27 mouse cellular contexts compared by ENCODE assay signal in genomic region chr12:58872465-58872864, GRCm38 (mm10).
DNase-seq lines count a peak whose midpoint lies in the region; ATAC-seq and TF ChIP-seq lines count a peak whose summit lies in the region.
"Had no signal": no experiment of that assay in that cellular context is flagged by ENCODE, and none has a peak within 500 bp of the region (broad histone marks: within the 10 kb centered on the region; RNA-seq: fewer than 3 reads in every experiment).

No protein-coding gene starts in this region.

- TF ChIP-seq POLR2A in brain, embryonic 14.5 days (IDR thresholded peaks at IDR 0.05; ENCODE audit: borderline replicate concordance, extremely low read depth, insufficient read depth, insufficient read length, poor library complexity, severe bottlenecking): no peak

- no peak for TF ChIP-seq CTCF in midbrain, postnatal 0 days (IDR thresholded peaks at IDR 0.05)
- no peak for TF ChIP-seq CTCF in brain, embryonic 14.5 days (IDR thresholded peaks at IDR 0.05; ENCODE audit: borderline replicate concordance, extremely low read depth, insufficient read depth, insufficient read length)

- no peak overlapping the region for H3K27ac ChIP-seq in hindbrain, embryonic 13.5 days
- no peak overlapping the region for H3K27ac ChIP-seq in hindbrain, embryonic 11.5 days (ENCODE audit: low read depth, low read length)
- no peak overlapping the region for H3K27ac ChIP-seq in midbrain, postnatal 0 days (ENCODE audit: low read depth, low read length)
- no peak overlapping the region for H3K27ac ChIP-seq in midbrain, embryonic 11.5 days (ENCODE audit: low read depth, low read length)
- H3K27ac ChIP-seq: embryonic facial prominence, embryonic 12.5 days; forebrain, embryonic 10.5 days; forebrain, embryonic 13.5 days; heart, adult 2 months; heart, embryonic 10.5 days; heart, embryonic 13.5 days had no signal

- peak; percentile 13; the same call in 1 of the 2 replicates for ATAC-seq in hindbrain, embryonic 13.5 days (ENCODE audit: low FRiP score)
- ATAC-seq in hindbrain, embryonic 11.5 days (ENCODE audit: low FRiP score): no peak
- ATAC-seq in midbrain, postnatal 0 days (ENCODE audit: low FRiP score): no peak
- ATAC-seq in midbrain, embryonic 11.5 days (ENCODE audit: low FRiP score): no peak
- ATAC-seq: forebrain, embryonic 16.5 days; intestine, postnatal 0 days had no signal

- H3K4me1 ChIP-seq in hindbrain, embryonic 13.5 days (replicated peaks): no peaks in the 10 kb centered on the region
- H3K4me1 ChIP-seq in hindbrain, embryonic 11.5 days (replicated peaks; ENCODE audit: control insufficient read depth, insufficient read depth, low read length): no peaks in the 10 kb centered on the region
- H3K4me1 ChIP-seq in midbrain, postnatal 0 days (ENCODE audit: insufficient read depth, low read length): 0 out of 2 replicates have a peak, but pooled peaks cover 2% of the 10 kb centered on the region
- H3K4me1 ChIP-seq in midbrain, embryonic 11.5 days (ENCODE audit: control insufficient read depth, insufficient read depth, low read length): no peaks in the 10 kb centered on the region
- H3K4me1 ChIP-seq: embryonic facial prominence, embryonic 12.5 days; heart, embryonic 10.5 days; heart, embryonic 13.5 days had no signal

- no peaks in the 10 kb centered on the region for H3K36me3 ChIP-seq in hindbrain, embryonic 13.5 days
- no peaks in the 10 kb centered on the region for H3K36me3 ChIP-seq in hindbrain, embryonic 11.5 days (ENCODE audit: control insufficient read depth, insufficient read depth, low read length)
- H3K36me3 ChIP-seq in midbrain, postnatal 0 days (ENCODE audit: insufficient read depth, low read length): no peaks in the 10 kb centered on the region
- no peaks in the 10 kb centered on the region for H3K36me3 ChIP-seq in midbrain, embryonic 11.5 days (ENCODE audit: control insufficient read depth, insufficient read depth, low read length)
- H3K36me3 ChIP-seq: embryonic facial prominence, embryonic 12.5 days; forebrain, embryonic 10.5 days; G1E; heart, embryonic 10.5 days; heart, embryonic 13.5 days had no signal

- no peak overlapping the region for H3K9ac ChIP-seq in hindbrain, embryonic 13.5 days
- no peak overlapping the region for H3K9ac ChIP-seq in hindbrain, embryonic 11.5 days (ENCODE audit: low read depth, low read length)
- no peak overlapping the region for H3K9ac ChIP-seq in midbrain, postnatal 0 days (replicated peaks; ENCODE audit: low read length, poor library complexity, severe bottlenecking)
- H3K9ac ChIP-seq in midbrain, embryonic 11.5 days (ENCODE audit: low read length): no peak overlapping the region
- H3K9ac ChIP-seq: embryonic facial prominence, embryonic 12.5 days; forebrain, embryonic 13.5 days; heart, embryonic 13.5 days had no signal

- no peaks in the 10 kb centered on the region for H3K9me3 ChIP-seq in hindbrain, embryonic 13.5 days
- no peaks in the 10 kb centered on the region for H3K9me3 ChIP-seq in hindbrain, embryonic 11.5 days (ENCODE audit: control insufficient read depth, low read length)
- no peaks in the 10 kb centered on the region for H3K9me3 ChIP-seq in midbrain, postnatal 0 days (ENCODE audit: low read length)
- H3K9me3 ChIP-seq in midbrain, embryonic 11.5 days (ENCODE audit: control insufficient read depth, low read length): no peaks in the 10 kb centered on the region
- H3K9me3 ChIP-seq: embryonic facial prominence, embryonic 12.5 days; forebrain, embryonic 10.5 days; forebrain, embryonic 13.5 days; G1E; heart, embryonic 10.5 days; heart, embryonic 13.5 days had no signal

- H3K4me2 ChIP-seq in hindbrain, embryonic 13.5 days: no peak overlapping the region
- H3K4me2 ChIP-seq in hindbrain, embryonic 11.5 days (replicated peaks; ENCODE audit: low read depth, low read length): no peak overlapping the region
- no peak overlapping the region for H3K4me2 ChIP-seq in midbrain, postnatal 0 days (ENCODE audit: low read depth, low read length, poor library complexity, severe bottlenecking)
- no peak overlapping the region for H3K4me2 ChIP-seq in midbrain, embryonic 11.5 days
- H3K4me2 ChIP-seq: embryonic facial prominence, embryonic 12.5 days; forebrain, embryonic 13.5 days; heart, embryonic 13.5 days had no signal

- H3K27me3 ChIP-seq in hindbrain, embryonic 13.5 days: no peaks in the 10 kb centered on the region
- H3K27me3 ChIP-seq in hindbrain, embryonic 11.5 days (ENCODE audit: control insufficient read depth, insufficient read depth, low read length): no peaks in the 10 kb centered on the region
- H3K27me3 ChIP-seq in midbrain, postnatal 0 days (ENCODE audit: insufficient read depth, low read length): no peaks in the 10 kb centered on the region
- no peaks in the 10 kb centered on the region for H3K27me3 ChIP-seq in midbrain, embryonic 11.5 days (ENCODE audit: control insufficient read depth, insufficient read depth, low read length)
- H3K27me3 ChIP-seq: CH12.LX; embryonic facial prominence, embryonic 12.5 days; forebrain, embryonic 13.5 days; heart, embryonic 13.5 days had no signal

- no peak for DNase-seq in hindbrain, embryonic 11.5 days (ENCODE audit: low spot score)
- peak; percentile 2 for DNase-seq in midbrain, postnatal 0 days (ENCODE audit: low spot score)
- no peak for DNase-seq in midbrain, embryonic 11.5 days (ENCODE audit: low spot score, missing footprints)
- peak; percentile 22 for DNase-seq in brain, embryonic 14.5 days (ENCODE audit: low read depth)
- no peak for DNase-seq in natural killer cell, adult 2 months (ENCODE audit: low spot score in 2 of 2)
- DNase-seq in layer of hippocampus, postnatal 14 days (ENCODE audit: low spot score in 2 of 2): no peak
- DNase-seq: adrenal gland, adult 8-10 months; adrenal gland, postnatal 25 days; B cell, adult 2 months; cerebellum, adult 18-20 months; cerebellum, adult 9-10 months; cerebellum, postnatal 14 days; gastrocnemius, postnatal 10 days; gastrocnemius, postnatal 36 days; heart, adult 2 months; heart, postnatal 14 days; heart, postnatal 4 days had no signal

- no peak overlapping the region for H3K4me3 ChIP-seq in hindbrain, embryonic 13.5 days
- no peak overlapping the region for H3K4me3 ChIP-seq in hindbrain, embryonic 11.5 days (ENCODE audit: low read depth, low read length)
- H3K4me3 ChIP-seq in midbrain, postnatal 0 days (ENCODE audit: low read depth, low read length): no peak overlapping the region
- H3K4me3 ChIP-seq in midbrain, embryonic 11.5 days (ENCODE audit: low read depth, low read length): no peak overlapping the region
- H3K4me3 ChIP-seq: embryonic facial prominence, embryonic 12.5 days; forebrain, embryonic 10.5 days; forebrain, embryonic 13.5 days; heart, adult 2 months; heart, embryonic 10.5 days; heart, embryonic 13.5 days had no signal

Comparison
In these comparisons a context has a peak if more than half of its experiments do, and no peak if none do; other contexts are left out.
1. DNase-seq: peak in midbrain, postnatal 0 days (single experiment) and brain, embryonic 14.5 days (single experiment); none in hindbrain, embryonic 11.5 days (single experiment), midbrain, embryonic 11.5 days (single experiment), natural killer cell, adult 2 months (0 of 2) and layer of hippocampus, postnatal 14 days (0 of 2).